Mouse (Mus musculus) spleen, adult 18-20 months (tissue): ENCODE measurements around the gene Syngr2.

Source experiments
- DNase-seq, 2 experiments: peaks; one replicate each; pipeline ENCODE4 v3.0.0; 2022; ENCODE audit warnings: mixed read lengths in 2 of 2

The Syngr2 gene

GRCm38 (mm10) chr11:117809407-117810311 lies at the start of gene Syngr2, which contains the start of gene Gm20708:
Syngr2 (plus strand) TSS chr11:117809668.
Gm20708 (plus strand) TSS chr11:117809668.
- peak; percentile 66 to 82 for DNase-seq

- DNase-seq, result no peak
These were observed 48.9 kb upstream of the Syngr2 start for GRCm38 (mm10) chr11:117760374-117761119.

GRCm38 (mm10) chr11:117761801-117762200 lies 47.7 kb upstream of the Syngr2 start:
- no peak for DNase-seq

GRCm38 (mm10) chr11:117762246-117762645 lies 47.2 kb upstream of the Syngr2 start:
- no peak for DNase-seq

- no peak for DNase-seq
These were observed 45.1 kb upstream of the Syngr2 start for GRCm38 (mm10) chr11:117764319-117764718.

GRCm38 (mm10) chr11:117765361-117765760 lies 44.1 kb upstream of the Syngr2 start:
- DNase-seq, result no peak

GRCm38 (mm10) chr11:117766275-117766674 lies 43.2 kb upstream of the Syngr2 start:
- no peak for DNase-seq

- DNase-seq, result no peak
These were observed 40.5 kb upstream of the Syngr2 start for GRCm38 (mm10) chr11:117768725-117769682.

GRCm38 (mm10) chr11:117769683-117770047 lies 39.8 kb upstream of the Syngr2 start:
- no peak for DNase-seq

GRCm38 (mm10) chr11:117770407-117770806 lies 39.1 kb upstream of the Syngr2 start:
- no peak for DNase-seq

GRCm38 (mm10) chr11:117772352-117772751 lies 37.1 kb upstream of the Syngr2 start:
- no peak for DNase-seq

- no peak for DNase-seq
These were observed 34.5 kb upstream of the Syngr2 start for GRCm38 (mm10) chr11:117774925-117775324.

GRCm38 (mm10) chr11:117775540-117775939 lies 33.9 kb upstream of the Syngr2 start:
- DNase-seq, result no peak

- DNase-seq, result no peak
These were observed 33.2 kb upstream of the Syngr2 start for GRCm38 (mm10) chr11:117776085-117776792.

GRCm38 (mm10) chr11:117777111-117777510 lies 32.4 kb upstream of the Syngr2 start:
- no peak for DNase-seq

- no peak for DNase-seq
These were observed 31.4 kb upstream of the Syngr2 start for GRCm38 (mm10) chr11:117778031-117778430.

- DNase-seq, result no peak
These were observed 30.5 kb upstream of the Syngr2 start for GRCm38 (mm10) chr11:117778851-117779433.

GRCm38 (mm10) chr11:117779434-117780198 lies 29.9 kb upstream of the Syngr2 start:
- peak; percentile 61 to 62 for DNase-seq

- no peak for DNase-seq
These were observed 29.3 kb upstream of the Syngr2 start for GRCm38 (mm10) chr11:117780199-117780515.

GRCm38 (mm10) chr11:117780582-117781111 lies 28.8 kb upstream of the Syngr2 start:
- DNase-seq, result peak; percentile 84 to 91
